Mouse (Mus musculus) liver, postnatal 0 days (tissue): ENCODE measurements around the gene Grik2. TPM values are rescaled to one million over a fixed set of nuclear protein-coding genes. Genes with fewer than 3 reads are reported as not detected.
"Not testable (repeated sequence)": the region's sequence is repeated elsewhere in the genome, so short reads cannot be mapped to it uniquely, and the experiment has no call there.

Experiments used
- ATAC-seq: fragments of 200-750 bp; cut with Nextera tagmentation; 2 replicates; pipeline ENCODE4 v1.8.0; 2017; ENCODE audit warnings: mild to moderate bottlenecking, moderate library complexity
- DNase-seq: peaks from one replicate; pipeline ENCODE4 v3.0.0-alpha.2; 2016
- H3K27ac ChIP-seq: fragments of 300-500 bp; sonication (generic); 2 replicates; pipeline ENCODE4 v1.5.1; 2014; ENCODE audit warnings: antibody characterized with exemption, moderate library complexity, mild to moderate bottlenecking, low read depth
- H3K27me3 ChIP-seq: fragments of 300-500 bp; sonication (generic); 2 replicates; pipeline ENCODE4 v1.6.1; 2014; ENCODE audit warnings: low read length, control low read depth, mixed read lengths; ENCODE audit not compliant: insufficient read depth
- H3K36me3 ChIP-seq: fragments of 300-500 bp; sonication (generic); replicated peaks from 2 replicates; pipeline ENCODE4 v1.6.1; 2014; ENCODE audit warnings: mild to moderate bottlenecking, control low read depth, low read length, moderate library complexity, mixed read lengths; ENCODE audit not compliant: insufficient read depth
- H3K4me1 ChIP-seq: fragments of 300-500 bp; sonication (generic); 2 replicates; pipeline ENCODE4 v1.6.1; 2014; ENCODE audit warnings: antibody characterized with exemption, mild to moderate bottlenecking, control low read depth; ENCODE audit not compliant: insufficient read depth
- H3K4me2 ChIP-seq: fragments of 300-500 bp; sonication (generic); 2 replicates; pipeline ENCODE4 v1.6.1; 2014; ENCODE audit warnings: low read depth, mild to moderate bottlenecking, low read length, moderate library complexity, mixed read lengths
- H3K4me3 ChIP-seq: fragments of 300-500 bp; sonication (generic); 2 replicates; pipeline ENCODE4 v1.5.1; 2014; ENCODE audit warnings: low read depth, low read length
- H3K9ac ChIP-seq: fragments of 300-500 bp; sonication (generic); replicated peaks from 2 replicates; pipeline ENCODE4 v1.6.1; 2014; ENCODE audit warnings: mild to moderate bottlenecking, moderate library complexity
- H3K9me3 ChIP-seq: fragments of 300-500 bp; sonication (generic); 2 replicates; pipeline ENCODE4 v1.6.1; 2016; ENCODE audit warnings: mild to moderate bottlenecking, control low read depth, low read length, mixed read lengths
- CTCF ChIP-seq: sonication (generic); IDR thresholded peaks from 2 replicates; pipeline ENCODE4 v1.5.1; 2016; ENCODE audit warnings: antibody characterized with exemption, low read depth
- EP300 ChIP-seq: IDR thresholded peaks from 2 replicates; pipeline ENCODE4 v1.6.1; 2016; ENCODE audit warnings: antibody characterized with exemption, low read depth, mild to moderate bottlenecking
- WGBS: fragments of 180-500 bp; shearing (Covaris S2); extraction: QIAGEN DNeasy Blood & Tissue Kit; methylation state at CpG from one replicate; pipeline ENCODE4 v1.1.7; 2014; ENCODE audit not compliant: insufficient replicate concordance; 5-methylcytosine and 5-hydroxymethylcytosine counted together
- polyA plus RNA-seq: library from polyadenylated mRNA; unstranded; fragments of >200 nt; fragmentation: Nextera tagmentation; extraction: Ambion mirVana; gene quantifications from 2 replicates; pipeline ENCODE4 v1.2.1, GENCODE M21; 2015

Gene Grik2
- polyA plus RNA-seq, 1 experiment from 2014 or later = not detected

GRCm38 (mm10) chr10:49191773-49192371, 596.7 kb downstream of the Grik2 start:
- Histone ChIP-seq H3K9ac (no peak overlapping the region), H3K36me3 (no peaks in the 10 kb centered on the region), H3K4me3 (no peak overlapping the region), H3K27me3 (no peaks in the 10 kb centered on the region), H3K4me2 (no peak overlapping the region), H3K4me1 (no peaks in the 10 kb centered on the region), H3K27ac (no peak overlapping the region), H3K9me3 (no peaks in the 10 kb centered on the region)
- no peak for TF ChIP-seq CTCF
- no peak for TF ChIP-seq EP300
- ATAC-seq = no peak
- DNase-seq = no peak

GRCm38 (mm10) chr10:49191291-49191690, 597.3 kb downstream of the Grik2 start:
- Histone ChIP-seq H3K9me3 (no peaks in the 10 kb centered on the region), H3K4me2 (no peak overlapping the region), H3K4me3 (no peak overlapping the region), H3K9ac (no peak overlapping the region), H3K36me3 (no peaks in the 10 kb centered on the region), H3K27me3 (no peaks in the 10 kb centered on the region), H3K4me1 (no peaks in the 10 kb centered on the region), H3K27ac (no peak overlapping the region)
- 67% methylated on average over 1 of the region's 1 CpGs for whole genome bisulfite sequencing
- no peak for TF ChIP-seq EP300
- TF ChIP-seq CTCF = no peak
- ATAC-seq (no peak), DNase-seq (no peak)

GRCm38 (mm10) chr10:49154134-49154533, 634.4 kb downstream of the Grik2 start:
- no peaks in the 10 kb centered on the region for H3K4me1 ChIP-seq

GRCm38 (mm10) chr10:49151496-49151895, 637.1 kb downstream of the Grik2 start:
- H3K27ac ChIP-seq, H3K4me1 ChIP-seq, DNase-seq, ATAC-seq, H3K4me3 ChIP-seq, H3K27me3 ChIP-seq, H3K9me3 ChIP-seq, H3K4me2 ChIP-seq, H3K9ac ChIP-seq, H3K36me3 ChIP-seq: not testable (repeated sequence)
- WGBS = 51% methylated on average over 4 of the region's 4 CpGs

More at GRCm38 (mm10) chr10:49154134-49154533, 634.4 kb downstream of the Grik2 start:
- DNase-seq (no peak), ATAC-seq (no peak)
- WGBS = 74% methylated on average over 4 of the region's 4 CpGs
- no peaks in the 10 kb centered on the region for H3K9me3 ChIP-seq
- H3K27ac ChIP-seq = no peak overlapping the region
- H3K4me2 ChIP-seq = no peak overlapping the region
- H3K36me3 ChIP-seq = no peaks in the 10 kb centered on the region
- no peak overlapping the region for H3K4me3 ChIP-seq
- no peaks in the 10 kb centered on the region for H3K27me3 ChIP-seq
- no peak for TF ChIP-seq EP300
- TF ChIP-seq CTCF = no peak
- no peak overlapping the region for H3K9ac ChIP-seq

GRCm38 (mm10) chr10:49149714-49150113, 638.9 kb downstream of the Grik2 start:
- WGBS = 83% methylated on average over 4 of the region's 4 CpGs

GRCm38 (mm10) chr10:49142658-49143057, 645.9 kb downstream of the Grik2 start:
- Histone ChIP-seq H3K4me3 (no peak overlapping the region), H3K27ac (no peak overlapping the region), H3K27me3 (no peaks in the 10 kb centered on the region), H3K9me3 (no peaks in the 10 kb centered on the region), H3K4me1 (no peaks in the 10 kb centered on the region), H3K4me2 (no peak overlapping the region), H3K9ac (no peak overlapping the region), H3K36me3 (no peaks in the 10 kb centered on the region)
- 85% methylated on average over 3 of the region's 3 CpGs for WGBS
- DNase-seq (no peak), ATAC-seq (no peak)
- TF ChIP-seq CTCF = no peak
- TF ChIP-seq EP300 = no peak

More at GRCm38 (mm10) chr10:49149714-49150113, 638.9 kb downstream of the Grik2 start:
- ATAC-seq (no peak), DNase-seq (no peak)
- TF ChIP-seq EP300 = no peak
- no peak for TF ChIP-seq CTCF
- no peak overlapping the region for H3K27ac ChIP-seq
- H3K27me3 ChIP-seq = no peaks in the 10 kb centered on the region
- no peak overlapping the region for H3K4me3 ChIP-seq
- H3K9ac ChIP-seq = no peak overlapping the region
- no peaks in the 10 kb centered on the region for H3K9me3 ChIP-seq
- no peaks in the 10 kb centered on the region for H3K36me3 ChIP-seq
- H3K4me1 ChIP-seq = no peaks in the 10 kb centered on the region
- H3K4me2 ChIP-seq = no peak overlapping the region

GRCm38 (mm10) chr10:49136816-49137215, 651.8 kb downstream of the Grik2 start:
- Histone ChIP-seq H3K27me3 (no peaks in the 10 kb centered on the region), H3K36me3 (no peaks in the 10 kb centered on the region), H3K9ac (no peak overlapping the region), H3K27ac (no peak overlapping the region), H3K4me1 (no peaks in the 10 kb centered on the region), H3K9me3 (no peaks in the 10 kb centered on the region), H3K4me3 (no peak overlapping the region), H3K4me2 (no peak overlapping the region)
- TF ChIP-seq EP300 (no peak), CTCF (no peak)
- ATAC-seq (no peak), DNase-seq (no peak)
